Mouse (Mus musculus) kidney, adult 2 months (tissue): ENCODE results near the gene Adgrf3.

Source experiments
- CTCF ChIP-seq: fragments of 200-500 bp; conservative IDR thresholded peaks from 2 replicates; pipeline ENCODE4 v1.5.1; 2011; ENCODE audit warnings: low read depth, mild to moderate bottlenecking, control low read depth, low read length, moderate library complexity, mixed read lengths; ENCODE audit not compliant: insufficient read depth, insufficient read length
- POLR2A ChIP-seq: fragments of 200-500 bp; IDR thresholded peaks from one replicate; pipeline ENCODE4 v1.6.1; 2011; ENCODE audit warnings: low read depth, low read length, control low read depth

DNA sequence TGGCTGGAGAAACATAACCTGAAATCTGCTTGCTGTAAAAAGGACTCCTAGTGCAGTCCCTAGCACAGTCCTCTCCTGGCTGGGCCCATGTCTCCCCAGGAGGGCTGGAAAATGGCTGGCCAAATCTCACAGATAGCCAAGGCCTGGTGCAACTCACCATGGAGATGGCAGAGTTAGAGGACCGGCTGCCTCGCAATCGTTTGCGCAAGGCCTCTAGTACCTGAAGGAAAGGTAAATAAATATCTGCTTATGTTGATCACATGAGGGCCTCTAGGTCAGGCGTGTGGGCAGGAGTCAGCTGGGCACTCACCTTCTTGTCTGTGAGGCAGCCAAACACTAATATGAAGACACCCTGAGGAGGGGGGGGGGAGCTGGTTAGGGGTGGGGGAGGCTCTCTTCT lies 10.2 kb downstream of the Adgrf3 start:
- TF ChIP-seq CTCF, result no peak
- no peak for TF ChIP-seq POLR2A
